Mouse (Mus musculus): ENCODE results near the gene Pmpcb.

Gene Pmpcb

GRCm38 (mm10) chr5:21732177-21732911 is 4.6 kb upstream of the Pmpcb start:
- DNase-seq (ENCODE audit: low read depth, low spot score), result peak; percentile 4

- peak; percentile 62 for DNase-seq (ENCODE audit: low read depth, low spot score)
Measured at GRCm38 (mm10) chr5:21732930-21733329, 4.0 kb upstream of the Pmpcb start.

GRCm38 (mm10) chr5:21735100-21735499 is 1.8 kb upstream of the Pmpcb start:
- no peak for DNase-seq (ENCODE audit: low read depth, low spot score)

GRCm38 (mm10) chr5:21735584-21735983 is 1.4 kb upstream of the Pmpcb start:
- peak; percentile 19 for DNase-seq (ENCODE audit: low read depth, low spot score)

GRCm38 (mm10) chr5:21736046-21736445 is 895 bp upstream of the Pmpcb start:
- no peak for DNase-seq (ENCODE audit: low read depth, low spot score)

- no peak for DNase-seq (ENCODE audit: low read depth, low spot score)
Measured at GRCm38 (mm10) chr5:21737620-21738019, 679 bp downstream of the Pmpcb start.

GRCm38 (mm10) chr5:21739120-21739519 is 2.2 kb downstream of the Pmpcb start:
- DNase-seq (ENCODE audit: low read depth, low spot score), result no peak

- no peak for DNase-seq (ENCODE audit: low read depth, low spot score)
Measured at GRCm38 (mm10) chr5:21739881-21740280, 2.9 kb downstream of the Pmpcb start.

- DNase-seq (ENCODE audit: low read depth, low spot score), result no peak
Measured at GRCm38 (mm10) chr5:21743606-21744005, 6.7 kb downstream of the Pmpcb start.

- DNase-seq (ENCODE audit: low read depth, low spot score), result no peak
Measured at GRCm38 (mm10) chr5:21744651-21745050, 7.7 kb downstream of the Pmpcb start.

- no peak for DNase-seq (ENCODE audit: low read depth, low spot score)
Measured at GRCm38 (mm10) chr5:21745966-21746365, 9.0 kb downstream of the Pmpcb start.

GRCm38 (mm10) chr5:21768506-21768905 is 31.6 kb downstream of the Pmpcb start:
- DNase-seq (ENCODE audit: low read depth, low spot score), result no peak

GRCm38 (mm10) chr5:21769841-21770240 is 32.9 kb downstream of the Pmpcb start:
- DNase-seq (ENCODE audit: low read depth, low spot score), result no peak

- no peak for DNase-seq (ENCODE audit: low read depth, low spot score)
Measured at GRCm38 (mm10) chr5:21776491-21776890, 39.5 kb downstream of the Pmpcb start.

GRCm38 (mm10) chr5:21784161-21785052 is 47.5 kb downstream of the Pmpcb start:
- peak; percentile 8 for DNase-seq (ENCODE audit: low read depth, low spot score)

- peak; percentile 83 for DNase-seq (ENCODE audit: low read depth, low spot score)
Measured at GRCm38 (mm10) chr5:21785053-21785452, 48.1 kb downstream of the Pmpcb start, which contains the start of the genes Dnajc2 and Psmc2. TSS of gene Dnajc2 (minus strand) at chr5:21785251. TSS of gene Psmc2 (plus strand) at chr5:21785283.

- no peak for DNase-seq (ENCODE audit: low read depth, low spot score)
Measured at GRCm38 (mm10) chr5:21785776-21786175, 48.8 kb downstream of the Pmpcb start.

- peak; percentile 85 for DNase-seq (ENCODE audit: low read depth, low spot score)
Measured at GRCm38 (mm10) chr5:21786258-21787185, 49.6 kb downstream of the Pmpcb start.

GRCm38 (mm10) chr5:21787186-21788105 is 50.5 kb downstream of the Pmpcb start:
- no peak for DNase-seq (ENCODE audit: low read depth, low spot score)

- DNase-seq (ENCODE audit: low read depth, low spot score), result no peak
Measured at GRCm38 (mm10) chr5:21789061-21789460, 52.1 kb downstream of the Pmpcb start.

All from embryo, embryonic 11.5 days (tissue).